Mouse (Mus musculus) myocyte (in vitro differentiated cells): Measurements from ENCODE around the gene Qtrt1.

Source experiments
- E2F4 ChIP-seq: IDR thresholded peaks from one replicate; pipeline ENCODE4 v1.6.1; 2011; ENCODE audit warnings: mild to moderate bottlenecking, control low read depth, moderate library complexity; ENCODE audit not compliant: insufficient read depth
- MAX ChIP-seq: IDR thresholded peaks from one replicate; pipeline ENCODE4 v1.6.1; 2011; ENCODE audit warnings: low read depth, mild to moderate bottlenecking, control low read depth
- MYOG ChIP-seq, 3 experiments: IDR thresholded peaks; one replicate each; pipeline ENCODE4 v1.6.1; 2011; ENCODE audit warnings: control low read depth in 2 of 3, low read depth in 2 of 3, mild to moderate bottlenecking in 2 of 3; ENCODE audit not compliant: insufficient read length in 2 of 3, control insufficient read depth in 1 of 3, insufficient read depth in 1 of 3
- POLR2A ChIP-seq: IDR thresholded peaks from one replicate; pipeline ENCODE4 v1.6.1; 2011; ENCODE audit warnings: low read depth, mild to moderate bottlenecking, control low read depth, moderate library complexity; ENCODE audit not compliant: insufficient read length
- POLR2AphosphoS2 ChIP-seq: IDR thresholded peaks from one replicate; pipeline ENCODE4 v1.6.1; 2011; ENCODE audit warnings: low read depth, control low read depth; ENCODE audit not compliant: insufficient read length
- TCF12 ChIP-seq: IDR thresholded peaks from one replicate; pipeline ENCODE4 v1.6.1; 2011; ENCODE audit warnings: mild to moderate bottlenecking, control low read depth; ENCODE audit not compliant: poor library complexity, insufficient read depth, severe bottlenecking
- USF1 ChIP-seq: IDR thresholded peaks from one replicate; pipeline ENCODE4 v1.6.1; 2011; ENCODE audit warnings: low read depth, mild to moderate bottlenecking, control low read depth, moderate library complexity

DNA sequence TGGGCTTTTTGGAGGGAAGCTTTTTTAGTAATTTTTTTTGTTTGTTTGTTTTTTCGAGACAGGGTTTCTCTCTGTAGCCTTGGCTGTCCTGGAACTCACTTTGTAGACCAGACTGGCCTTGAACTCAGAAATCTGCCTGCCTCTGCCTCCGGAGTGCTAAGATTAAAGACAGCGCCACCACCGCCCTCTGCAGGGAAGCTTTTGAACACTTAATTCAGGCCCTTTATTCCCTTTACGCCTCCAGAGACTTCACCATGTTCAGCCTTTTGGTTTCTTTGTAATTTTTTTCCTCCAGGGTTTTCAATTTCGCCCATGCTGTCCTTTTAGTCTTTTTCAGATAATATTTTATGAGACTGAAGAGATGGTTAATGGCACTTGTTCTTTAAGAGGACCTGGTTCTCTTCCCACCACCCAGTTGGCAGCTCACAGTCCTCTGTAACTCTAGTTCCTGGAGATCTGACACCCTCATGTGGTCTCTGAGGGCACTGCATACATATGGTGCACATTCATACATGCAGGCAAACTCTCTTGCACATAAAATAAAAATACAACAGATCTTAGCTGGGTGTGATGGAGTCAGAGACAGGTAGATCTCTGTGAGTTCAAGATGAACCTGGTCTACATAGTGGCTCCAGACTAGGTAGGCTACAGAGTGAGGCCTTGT, 33.6 kb downstream of the Qtrt1 start:
- TF ChIP-seq USF1 (no peak), POLR2A (no peak), POLR2AphosphoS2 (no peak), MYOG (IDR thresholded peaks at IDR 0.05; ENCODE audit: control insufficient read depth in 1 of 3, insufficient read depth in 1 of 3, insufficient read length in 2 of 3, low read depth in 2 of 3) (no peak), E2F4 (no peak), MAX (no peak), TCF12 (no peak)
